Mouse (Mus musculus) testis, adult 2 months (tissue): ENCODE measurements around the gene Nr6a1. TPM values are rescaled to one million over a fixed set of nuclear protein-coding genes. Genes with fewer than 3 reads are reported as not detected.

Experiments
- H3K27ac ChIP-seq: fragments of 200-500 bp; 2 replicates; pipeline ENCODE4 v1.5.1; 2012; ENCODE audit warnings: low read depth, low read length; ENCODE audit not compliant: control insufficient read depth, insufficient read depth
- H3K27me3 ChIP-seq: fragments of 200-500 bp; 2 replicates; pipeline ENCODE4 v1.6.1; 2012; ENCODE audit warnings: mild to moderate bottlenecking, low read length, moderate library complexity; ENCODE audit not compliant: control insufficient read depth, insufficient read depth
- H3K36me3 ChIP-seq: fragments of 200-500 bp; 2 replicates; pipeline ENCODE4 v1.6.1; 2012; ENCODE audit warnings: mild to moderate bottlenecking, low read length; ENCODE audit not compliant: control insufficient read depth, insufficient read depth
- H3K4me1 ChIP-seq: fragments of 200-500 bp; 2 replicates; pipeline ENCODE4 v1.6.1; 2012; ENCODE audit warnings: low read length; ENCODE audit not compliant: control insufficient read depth, insufficient read depth
- H3K4me3 ChIP-seq: fragments of 200-500 bp; 2 replicates; pipeline ENCODE4 v1.5.1; 2012; ENCODE audit warnings: low read depth, mild to moderate bottlenecking, low read length, moderate library complexity, mixed read lengths; ENCODE audit not compliant: control insufficient read depth
- CTCF ChIP-seq: fragments of 200-500 bp; IDR thresholded peaks from 2 replicates; pipeline ENCODE4 v1.5.1; 2012; ENCODE audit warnings: low read depth, mild to moderate bottlenecking, inconsistent platforms, low read length, moderate library complexity; ENCODE audit not compliant: control insufficient read depth, insufficient read depth, insufficient replicate concordance
- POLR2A ChIP-seq: fragments of 200-500 bp; IDR thresholded peaks from 2 replicates; pipeline ENCODE4 v1.6.1; 2012; ENCODE audit warnings: low read depth, mild to moderate bottlenecking, inconsistent platforms, low read length, moderate library complexity; ENCODE audit not compliant: control insufficient read depth
- polyA plus RNA-seq: library from polyadenylated mRNA; depleted of rRNA; stranded (reverse); fragments of >200 nt; gene quantifications from 2 replicates; pipeline ENCODE4 v1.2.3, GENCODE M21; 2012

The Nr6a1 gene
- polyA plus RNA-seq, 1 experiment, result 204 TPM

- Histone ChIP-seq H3K36me3 (no peaks in the 10 kb centered on the region), H3K4me3 (no peak overlapping the region), H3K27ac (no peak overlapping the region), H3K4me1 (no peaks in the 10 kb centered on the region), H3K27me3 (no peaks in the 10 kb centered on the region)
- TF ChIP-seq CTCF, result no peak
- TF ChIP-seq POLR2A, result no peak
These were observed 13.0 kb downstream of the Nr6a1 start for GRCm38 (mm10) chr2:38914517-38914916.

- H3K27ac ChIP-seq, result no peak overlapping the region
- no peaks in the 10 kb centered on the region for H3K27me3 ChIP-seq
- H3K36me3 ChIP-seq, result no peaks in the 10 kb centered on the region
- H3K4me1 ChIP-seq, result no peaks in the 10 kb centered on the region
- no peak for TF ChIP-seq POLR2A
- TF ChIP-seq CTCF, result no peak
- H3K4me3 ChIP-seq, result no peak overlapping the region
These were observed 18.9 kb downstream of the Nr6a1 start for GRCm38 (mm10) chr2:38908604-38909003.

- TF ChIP-seq POLR2A (no peak), CTCF (no peak)
- Histone ChIP-seq H3K36me3 (no peaks in the 10 kb centered on the region), H3K27me3 (no peaks in the 10 kb centered on the region), H3K4me1 (no peaks in the 10 kb centered on the region), H3K4me3 (no peak overlapping the region), H3K27ac (no peak overlapping the region)
These were observed 21.4 kb downstream of the Nr6a1 start for GRCm38 (mm10) chr2:38906097-38906496.

GRCm38 (mm10) chr2:38904290-38904689, 23.2 kb downstream of the Nr6a1 start:
- H3K27me3 ChIP-seq, result no peaks in the 10 kb centered on the region
- no peak for TF ChIP-seq POLR2A
- no peak for TF ChIP-seq CTCF
- H3K27ac ChIP-seq, result no peak overlapping the region
- H3K4me3 ChIP-seq, result no peak overlapping the region
- H3K36me3 ChIP-seq, result no peaks in the 10 kb centered on the region
- H3K4me1 ChIP-seq, result no peaks in the 10 kb centered on the region

- no peaks in the 10 kb centered on the region for H3K36me3 ChIP-seq
- no peaks in the 10 kb centered on the region for H3K27me3 ChIP-seq
- TF ChIP-seq POLR2A (no peak), CTCF (no peak)
- no peak overlapping the region for H3K27ac ChIP-seq
- no peak overlapping the region for H3K4me3 ChIP-seq
- no peaks in the 10 kb centered on the region for H3K4me1 ChIP-seq
These were observed 24.6 kb downstream of the Nr6a1 start for GRCm38 (mm10) chr2:38902866-38903265.

GRCm38 (mm10) chr2:38880907-38881672, 46.4 kb downstream of the Nr6a1 start:
- Histone ChIP-seq H3K27ac (no peak overlapping the region), H3K4me1 (no peaks in the 10 kb centered on the region), H3K36me3 (no peaks in the 10 kb centered on the region), H3K4me3 (no peak overlapping the region), H3K27me3 (no peaks in the 10 kb centered on the region)
- TF ChIP-seq POLR2A (no peak), CTCF (no peak)

DNA sequence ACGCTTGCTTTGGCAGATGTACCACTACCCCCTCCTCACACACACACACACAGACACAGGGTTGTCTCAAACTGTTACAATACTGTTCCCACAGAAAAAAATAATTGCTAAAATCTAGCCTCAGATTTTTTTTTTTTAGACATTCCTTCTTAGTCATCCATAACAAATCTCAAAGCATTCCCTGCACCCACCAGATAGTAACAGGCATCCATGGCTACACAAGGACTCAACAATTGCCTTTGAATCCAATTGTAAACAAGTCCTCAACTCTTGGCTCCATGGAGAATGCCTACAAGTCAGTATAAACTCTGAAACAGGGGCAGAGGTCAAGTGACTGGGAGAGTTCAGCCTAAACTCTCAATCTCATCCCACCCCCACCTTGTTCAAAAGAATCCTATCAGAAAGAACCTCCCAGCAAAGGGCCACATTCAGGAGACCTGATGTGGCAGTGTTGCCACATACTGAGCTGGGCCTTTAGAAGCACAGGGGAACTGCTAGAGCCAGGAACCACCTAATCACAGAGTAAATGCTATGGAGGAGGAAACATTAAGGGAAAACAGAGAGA, 52.9 kb downstream of the Nr6a1 start:
- H3K27ac ChIP-seq, result no peak overlapping the region
- H3K4me1 ChIP-seq, result no peaks in the 10 kb centered on the region
- no peak overlapping the region for H3K4me3 ChIP-seq
- TF ChIP-seq CTCF (no peak), POLR2A (no peak)
- H3K36me3 ChIP-seq, result no peaks in the 10 kb centered on the region
- H3K27me3 ChIP-seq, result no peaks in the 10 kb centered on the region

DNA sequence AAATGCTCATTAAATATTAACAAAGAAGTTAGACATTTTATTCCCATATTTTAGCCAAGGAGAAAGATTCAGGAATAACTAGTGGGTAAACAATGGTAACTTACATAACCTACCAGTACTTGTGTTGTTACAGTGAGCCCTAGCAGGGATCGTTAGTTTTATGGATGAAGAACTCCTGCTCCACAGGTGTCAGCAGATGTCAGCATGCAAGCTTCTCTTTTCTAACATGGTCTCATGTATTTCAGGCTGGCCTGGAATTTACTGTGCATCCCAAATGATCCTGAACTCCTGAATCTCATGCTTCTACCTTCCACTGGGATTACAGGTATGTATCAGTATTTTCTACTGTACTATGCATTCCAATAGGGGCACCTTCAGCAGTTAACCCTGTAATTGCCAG, 54.8 kb downstream of the Nr6a1 start:
- Histone ChIP-seq H3K27ac (no peak overlapping the region), H3K27me3 (no peaks in the 10 kb centered on the region), H3K36me3 (no peaks in the 10 kb centered on the region), H3K4me1 (no peaks in the 10 kb centered on the region), H3K4me3 (no peak overlapping the region)
- TF ChIP-seq CTCF (no peak), POLR2A (no peak)
